Comparison of ENCODE assay signal across 8 mouse cellular contexts in the genomic region with DNA sequence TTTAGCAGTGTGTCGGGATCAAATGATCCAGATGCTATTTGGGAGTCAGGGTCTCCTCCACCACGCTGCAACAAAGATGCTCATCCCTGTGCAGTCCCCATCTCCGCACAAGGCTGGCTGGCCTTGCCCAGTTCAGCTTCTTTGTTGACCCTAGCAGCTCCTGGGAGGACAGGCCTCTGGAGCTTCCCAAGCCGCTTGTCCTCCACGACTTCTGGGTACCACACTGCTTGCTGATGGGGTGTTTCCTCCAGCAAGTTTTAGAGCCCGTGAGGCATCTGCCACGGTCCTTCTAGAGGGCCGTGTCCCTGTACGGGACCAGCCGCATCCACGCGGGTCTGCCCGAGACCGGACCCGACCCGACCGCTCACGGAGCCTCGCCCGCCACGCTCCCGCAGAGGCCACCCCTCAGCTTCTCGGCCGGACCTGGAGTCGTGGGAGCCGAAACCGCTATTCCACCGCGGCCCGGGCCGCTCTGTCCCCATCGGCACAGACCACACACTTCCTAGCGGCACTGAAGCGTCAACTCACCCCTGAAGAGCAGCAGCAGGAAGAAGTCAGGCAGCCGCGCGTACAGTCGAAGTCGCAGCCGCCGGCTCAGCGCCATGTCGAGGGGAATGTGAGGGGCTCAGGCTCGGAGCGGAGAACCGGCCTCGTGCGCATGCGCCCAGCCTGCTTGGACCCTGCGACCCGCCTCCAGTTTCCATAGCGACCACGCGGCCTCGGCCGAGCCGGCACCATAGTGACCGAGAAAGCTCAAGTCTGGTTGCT. TPM values are rescaled to one million over a fixed set of nuclear protein-coding genes. Genes with fewer than 3 reads are reported as not detected.
DNase-seq lines count a peak whose midpoint lies in the region; ATAC-seq and TF ChIP-seq lines count a peak whose summit lies in the region.

A gene (minus strand): TSS at position 659 of the 768 bp plus-strand sequence.

- no peak for TF ChIP-seq CTCF in cortical plate, adult 2 months (IDR thresholded peaks at IDR 0.05; ENCODE audit: extremely low read depth, insufficient read depth, low read length)

- intact Hi-C loops in gastrocnemius, postnatal 14 days (cut with DNase I; ENCODE audit: low total_unique reads), result no loop called here

- TF ChIP-seq POLR2A in cortical plate, adult 2 months (IDR thresholded peaks at IDR 0.05; ENCODE audit: extremely low read depth, insufficient read depth, low read length), result peak; percentile 91

- DNase-seq in adrenal gland, adult 18-20 months (ENCODE audit: low spot score in 2 of 2), result peak; percentile 90 to 93
- DNase-seq in gastrocnemius, postnatal 14 days, result peak; percentile 94
- peak; percentile 81 for DNase-seq in hindlimb bud, embryonic 11.5 days (ENCODE audit: extremely low spot score, low read depth, low spot score)
- DNase-seq in left cerebral cortex, adult 8-10 months (ENCODE audit: low spot score in 2 of 2), result peak; percentile 79 to 92
- DNase-seq in right cerebral cortex, postnatal 36 days (ENCODE audit: low spot score in 2 of 2), result peak; percentile 93 to 95
- DNase-seq in c-Kit-positive CD71-positive TER-119-positive erythroid progenitor cells, embryonic 14.5 days (ENCODE audit: low spot score), result no peak

- peak within 1 kb of the TSS; percentile 49 for H3K27ac ChIP-seq in cortical plate, adult 2 months (ENCODE audit: insufficient read depth, low read length)

- ATAC-seq in megakaryocyte progenitor cell, adult 5-6 weeks (replicated peaks; ENCODE audit: poor library complexity), result peak; percentile 92

- peak within 1 kb of the TSS; percentile 69 for H3K4me3 ChIP-seq in cortical plate, adult 2 months (ENCODE audit: insufficient read depth, low read length)

- peaks cover 6% of the 10 kb centered on the region for H3K4me1 ChIP-seq in cortical plate, adult 2 months (ENCODE audit: control insufficient read depth, insufficient read depth, low read length)

RNA-seq across cellular contexts. Expression of the gene that starts here (rescaled TPM):
- total RNA-seq in adrenal gland, adult 18-20 months (2021), result 10 to 100 TPM; 32.4 to 35.4 TPM
- 58.8 and 59.0 TPM in 2 replicates for polyA plus RNA-seq in cortical plate, adult 2 months (2012; rRNA removed)
- 10 to 100 TPM; 19.2 to 21.2 TPM for total RNA-seq in gastrocnemius, postnatal 14 days (2021)
- 10 to 100 TPM; 34.7 to 44.4 (median 38.4) TPM for total RNA-seq in left cerebral cortex, adult 8-10 months (2022)
- 0.10 TPM in 1 of 2 replicates, not detected in the other for total RNA-seq in megakaryocyte progenitor cell, adult 5-6 weeks (2015)
- total RNA-seq in megakaryocyte progenitor cell, adult 5-6 weeks (2017), result 0.27 TPM in 1 of 2 replicates, not detected in the other

Comparison
In these comparisons a context has a peak if more than half of its experiments do, and no peak if none do; other contexts are left out.
1. RNA of the gene that starts here (total RNA-seq): 34.7 to 44.4 TPM in left cerebral cortex, adult 8-10 months, 32.4 to 35.4 TPM in adrenal gland, adult 18-20 months and 19.2 to 21.2 TPM in gastrocnemius, postnatal 14 days; 0.10 to 0.27 TPM in megakaryocyte progenitor cell, adult 5-6 weeks; every median in the first group is over 10 times any median in the second.
2. Peak in ATAC-seq in megakaryocyte progenitor cell, adult 5-6 weeks; RNA of the gene not detected or under 1 TPM.